Mouse (Mus musculus) adrenal gland, postnatal 36 days (tissue): ENCODE measurements at regions not wholly inside any gene's neighbourhood (a gene's known extent, or its start where the extent isn't known, plus 50 kb on each side); places are given as distances from the start of the nearest gene placed in this dataset.

Source experiments
- DNase-seq, 2 experiments: peaks; one replicate each; pipeline ENCODE4 v3.0.0; 2021; ENCODE audit warnings: mixed read lengths in 1 of 2

DNA sequence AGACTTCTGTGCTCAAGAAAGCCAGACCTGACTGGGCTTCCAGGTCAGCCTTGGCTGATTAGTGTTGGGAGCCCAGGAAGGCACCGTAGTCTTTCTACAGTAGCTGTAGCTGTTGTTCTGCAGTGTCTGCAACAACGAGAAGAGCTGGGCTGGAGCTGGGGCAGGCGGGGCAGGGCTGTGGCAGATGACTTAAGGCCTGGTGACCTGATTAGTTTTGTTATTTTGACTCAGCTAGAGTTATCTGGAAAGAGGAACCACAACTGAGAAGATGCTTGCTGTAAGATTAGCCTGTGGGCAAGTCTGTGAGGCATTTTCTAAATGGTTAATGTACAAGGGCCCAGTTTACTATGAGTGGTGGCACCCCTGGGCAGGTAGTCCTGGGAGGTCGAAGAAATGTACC, 104.3 kb downstream of the Plxna1 start:
- no peak for DNase-seq

GRCm38 (mm10) chr6:89259406-89259994, 102.9 kb downstream of the Plxna1 start:
- DNase-seq, result no peak

- no peak for DNase-seq
Observed at GRCm38 (mm10) chr6:89262958-89263357, 99.5 kb downstream of the Plxna1 start.

DNA sequence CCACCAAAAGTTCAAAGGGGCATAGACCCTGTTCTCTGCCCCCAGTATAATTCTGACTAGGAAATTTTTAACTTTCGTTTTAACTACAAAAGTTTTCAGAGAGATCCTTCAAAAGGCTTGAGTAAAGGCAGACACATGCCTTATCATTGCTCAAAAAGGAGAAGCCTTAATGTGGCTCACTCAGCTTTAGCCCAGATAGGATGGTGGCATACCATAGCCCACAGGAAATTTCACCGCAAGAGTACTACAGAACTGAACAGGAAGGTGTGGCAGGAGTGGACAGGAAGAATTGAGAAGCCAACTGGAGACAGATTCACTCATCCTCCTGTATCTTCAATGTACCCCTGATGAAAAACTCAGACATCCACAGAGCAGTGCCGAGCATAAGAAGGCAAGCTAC, 97.1 kb downstream of the Plxna1 start:
- DNase-seq, result no peak
